Mouse (Mus musculus) kidney, postnatal 0 days (tissue): ENCODE measurements at regions not wholly inside any gene's neighbourhood (a gene's known extent, or its start where the extent isn't known, plus 50 kb on each side); places are given as distances from the start of the nearest gene placed in this dataset.

Experiments used
- ATAC-seq: fragments of 200-750 bp; cut with Nextera tagmentation; replicated peaks from 2 replicates; pipeline ENCODE4 v1.8.0; 2017; ENCODE audit warnings: low read depth, moderate number of reproducible peaks, moderate TSS enrichment, moderate library complexity; ENCODE audit not compliant: low FRiP score
- DNase-seq: peaks from one replicate; pipeline ENCODE4 v3.0.0-alpha.2; 2016; ENCODE audit warnings: low spot score
- H3K27ac ChIP-seq: fragments of 300-500 bp; sonication (generic); 2 replicates; pipeline ENCODE4 v1.5.1; 2014; ENCODE audit warnings: mild to moderate bottlenecking
- H3K27me3 ChIP-seq: fragments of 300-500 bp; sonication (generic); 2 replicates; pipeline ENCODE4 v1.6.1; 2014; ENCODE audit warnings: low read length, mixed read lengths; ENCODE audit not compliant: insufficient read depth
- H3K36me3 ChIP-seq: fragments of 300-500 bp; sonication (generic); 2 replicates; pipeline ENCODE4 v1.6.1; 2014; ENCODE audit warnings: low read length, mixed read lengths; ENCODE audit not compliant: insufficient read depth
- H3K4me1 ChIP-seq: fragments of 300-500 bp; sonication (generic); replicated peaks from 2 replicates; pipeline ENCODE4 v1.6.1; 2014; ENCODE audit warnings: antibody characterized with exemption, low read length, mixed read lengths; ENCODE audit not compliant: insufficient read depth
- H3K4me2 ChIP-seq: fragments of 300-500 bp; sonication (generic); 2 replicates; pipeline ENCODE4 v1.6.1; 2014; ENCODE audit warnings: mild to moderate bottlenecking, low read length, moderate library complexity, mixed read lengths
- H3K4me3 ChIP-seq: fragments of 300-500 bp; sonication (generic); replicated peaks from 2 replicates; pipeline ENCODE4 v1.5.1; 2014; ENCODE audit warnings: low read depth, low read length
- H3K9ac ChIP-seq: fragments of 300-500 bp; sonication (generic); 2 replicates; pipeline ENCODE4 v1.6.1; 2014; ENCODE audit warnings: low read depth, low read length
- H3K9me3 ChIP-seq: fragments of 300-500 bp; sonication (generic); replicated peaks from 2 replicates; pipeline ENCODE4 v1.6.1; 2016; ENCODE audit warnings: low read length, inconsistent platforms, mixed read lengths
- CTCF ChIP-seq: IDR thresholded peaks from 2 replicates; pipeline ENCODE4 v1.5.1; 2016; ENCODE audit warnings: antibody characterized with exemption, low read depth, mild to moderate bottlenecking, moderate library complexity
- WGBS: fragments of 180-500 bp; shearing (Covaris S2); extraction: QIAGEN DNeasy Blood & Tissue Kit; methylation state at CpG from one replicate; pipeline ENCODE4 v1.1.7; 2014; 5-methylcytosine and 5-hydroxymethylcytosine counted together

DNA sequence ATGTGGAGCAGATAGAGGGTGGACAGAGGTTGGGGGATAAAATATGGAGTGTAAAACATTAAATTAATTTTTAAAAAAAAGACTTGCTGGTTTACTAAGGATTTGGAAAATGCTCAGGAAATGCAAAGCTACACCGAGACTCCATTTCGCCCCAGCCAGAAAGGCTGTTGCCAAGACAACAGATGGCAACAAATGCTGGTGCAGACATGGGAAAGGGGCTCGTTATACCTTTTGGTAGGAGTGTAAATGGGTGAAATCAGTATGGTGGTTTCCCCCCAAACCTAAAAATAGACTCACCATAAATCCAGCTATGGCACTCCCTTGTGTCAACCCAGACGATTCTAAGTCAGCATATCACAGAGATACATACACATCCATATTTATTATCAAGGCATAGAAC is 60.4 kb upstream of the Bcl2l14 start:
- no peaks in the 10 kb centered on the region for H3K9me3 ChIP-seq
- H3K27me3 ChIP-seq: no peaks in the 10 kb centered on the region
- H3K9ac ChIP-seq: no peak overlapping the region
- no peak for DNase-seq
- H3K4me1 ChIP-seq: no peaks in the 10 kb centered on the region
- H3K4me2 ChIP-seq: no peak overlapping the region
- no peak overlapping the region for H3K4me3 ChIP-seq
- no peaks in the 10 kb centered on the region for H3K36me3 ChIP-seq
- TF ChIP-seq CTCF: no peak
- H3K27ac ChIP-seq: no peak overlapping the region
- no peak for ATAC-seq
- WGBS: 68% methylated on average over 4 of the region's 4 CpGs

DNA sequence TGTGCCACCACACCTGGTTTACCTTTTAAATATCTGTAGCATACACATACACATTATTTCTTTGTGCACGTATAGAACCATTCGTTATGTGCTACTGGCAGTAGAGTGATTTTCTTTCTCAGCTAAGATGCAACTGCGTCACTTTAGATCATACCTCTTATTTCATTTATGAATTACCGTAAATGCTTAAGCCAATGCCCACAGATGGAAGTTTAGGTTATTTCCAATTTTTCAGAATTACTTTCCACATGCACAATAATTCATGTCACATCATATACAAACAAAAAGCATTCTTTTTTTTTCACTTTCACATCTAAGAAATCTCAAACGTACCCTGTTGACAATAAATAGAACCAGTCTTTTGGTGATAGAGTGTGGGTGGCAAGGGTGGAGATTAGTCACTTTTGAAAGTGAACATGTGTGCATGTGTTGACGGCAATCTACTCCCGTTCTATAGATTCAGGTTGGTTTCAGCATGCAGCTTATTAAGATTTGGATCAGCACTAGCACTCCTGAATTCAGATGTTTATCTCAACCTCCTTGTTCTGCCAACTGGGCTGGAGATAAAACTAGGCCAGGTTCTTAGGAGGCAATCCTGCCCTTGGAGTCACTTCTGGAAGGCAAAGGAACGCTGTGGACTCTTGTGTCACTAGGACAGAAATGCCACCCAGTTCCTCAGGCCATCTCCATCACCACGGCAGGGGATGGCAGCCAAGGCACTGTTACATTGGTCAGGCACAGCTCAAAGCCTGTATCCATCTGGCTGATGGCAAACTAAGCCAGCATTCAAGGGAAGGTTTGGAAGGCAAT is 53.1 kb upstream of the Bcl2l14 start:
- no peak overlapping the region for H3K9ac ChIP-seq
- H3K9me3 ChIP-seq: no peaks in the 10 kb centered on the region
- no peak for TF ChIP-seq CTCF
- H3K4me1 ChIP-seq: no peaks in the 10 kb centered on the region
- no peak overlapping the region for H3K27ac ChIP-seq
- no peaks in the 10 kb centered on the region for H3K27me3 ChIP-seq
- H3K36me3 ChIP-seq: no peaks in the 10 kb centered on the region
- ATAC-seq: no peak
- no peak overlapping the region for H3K4me2 ChIP-seq
- no peak overlapping the region for H3K4me3 ChIP-seq
- WGBS: 85% methylated on average over 9 of the region's 9 CpGs
- no peak for DNase-seq

GRCm38 (mm10) chr6:134343606-134343901 is 52.6 kb upstream of the Bcl2l14 start:
- 85% methylated on average over 4 of the region's 4 CpGs for WGBS
- Histone ChIP-seq H3K9me3 (no peaks in the 10 kb centered on the region), H3K27me3 (no peaks in the 10 kb centered on the region), H3K36me3 (no peaks in the 10 kb centered on the region), H3K9ac (no peak overlapping the region), H3K4me2 (no peak overlapping the region), H3K27ac (no peak overlapping the region), H3K4me1 (no peaks in the 10 kb centered on the region), H3K4me3 (no peak overlapping the region)
- ATAC-seq (no peak), DNase-seq (no peak)
- no peak for TF ChIP-seq CTCF
